Mouse (Mus musculus): ENCODE measurements around the gene Colq. TPM values are rescaled to one million over a fixed set of nuclear protein-coding genes. Genes with fewer than 3 reads are reported as not detected.
A peak's percentile ranks its signal among the peaks of the same experiment; 100 is the strongest.

Colq gene
- total RNA-seq, 2 experiments from 2014 or later = 0.32 to 0.43 TPM

GRCm38 (mm10) chr14:31576846-31577697 is 14.1 kb downstream of the Colq start:
- no peak for DNase-seq (ENCODE audit: low spot score in 2 of 2)

- no peak for DNase-seq (ENCODE audit: low spot score in 2 of 2)
Observed at GRCm38 (mm10) chr14:31575866-31576265, 15.3 kb downstream of the Colq start.

DNA sequence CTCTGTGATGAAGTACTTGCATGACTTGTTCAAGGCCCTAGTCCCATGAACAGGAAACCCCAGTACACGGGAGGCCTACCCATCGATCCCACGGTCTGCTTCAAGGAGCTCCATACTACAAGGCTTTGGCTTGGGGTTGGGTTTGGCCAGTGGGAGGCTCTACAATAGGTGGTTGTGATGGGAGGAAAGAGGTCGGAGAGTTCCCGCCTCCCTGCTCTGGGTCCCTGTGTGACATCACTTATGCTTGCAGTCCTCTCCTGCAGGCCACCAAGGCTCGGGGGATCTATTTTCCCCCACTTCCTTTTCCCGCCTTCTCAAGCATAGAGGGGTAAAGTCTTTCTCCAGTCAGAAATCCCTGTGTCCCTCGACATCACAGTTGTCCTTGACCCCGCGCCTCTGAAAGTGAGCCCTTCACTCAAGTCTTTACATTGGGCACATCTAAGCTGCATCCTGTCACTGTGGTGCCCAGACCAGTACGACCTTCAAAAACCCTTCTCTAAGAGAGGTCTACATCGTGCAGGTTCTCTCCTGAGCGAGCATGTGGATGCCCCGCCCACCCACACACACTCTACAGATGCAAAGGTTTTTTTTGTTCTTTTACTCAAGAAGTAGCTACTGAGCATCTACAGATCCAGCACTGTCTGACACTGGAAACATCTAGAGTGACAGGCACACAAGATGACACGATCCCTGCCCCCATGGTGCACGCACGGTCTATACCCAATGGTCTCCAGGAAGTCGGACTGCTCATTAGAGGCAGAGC is 16.1 kb downstream of the Colq start:
- DNase-seq (ENCODE audit: low spot score in 2 of 2) = no peak

GRCm38 (mm10) chr14:31572561-31573175 is 18.5 kb downstream of the Colq start:
- peak in 1 of 2 experiments; percentile 77 for DNase-seq (ENCODE audit: low spot score in 2 of 2)

- DNase-seq (ENCODE audit: low spot score in 2 of 2) = no peak
Observed at GRCm38 (mm10) chr14:31571419-31571818, 19.7 kb downstream of the Colq start.

DNA sequence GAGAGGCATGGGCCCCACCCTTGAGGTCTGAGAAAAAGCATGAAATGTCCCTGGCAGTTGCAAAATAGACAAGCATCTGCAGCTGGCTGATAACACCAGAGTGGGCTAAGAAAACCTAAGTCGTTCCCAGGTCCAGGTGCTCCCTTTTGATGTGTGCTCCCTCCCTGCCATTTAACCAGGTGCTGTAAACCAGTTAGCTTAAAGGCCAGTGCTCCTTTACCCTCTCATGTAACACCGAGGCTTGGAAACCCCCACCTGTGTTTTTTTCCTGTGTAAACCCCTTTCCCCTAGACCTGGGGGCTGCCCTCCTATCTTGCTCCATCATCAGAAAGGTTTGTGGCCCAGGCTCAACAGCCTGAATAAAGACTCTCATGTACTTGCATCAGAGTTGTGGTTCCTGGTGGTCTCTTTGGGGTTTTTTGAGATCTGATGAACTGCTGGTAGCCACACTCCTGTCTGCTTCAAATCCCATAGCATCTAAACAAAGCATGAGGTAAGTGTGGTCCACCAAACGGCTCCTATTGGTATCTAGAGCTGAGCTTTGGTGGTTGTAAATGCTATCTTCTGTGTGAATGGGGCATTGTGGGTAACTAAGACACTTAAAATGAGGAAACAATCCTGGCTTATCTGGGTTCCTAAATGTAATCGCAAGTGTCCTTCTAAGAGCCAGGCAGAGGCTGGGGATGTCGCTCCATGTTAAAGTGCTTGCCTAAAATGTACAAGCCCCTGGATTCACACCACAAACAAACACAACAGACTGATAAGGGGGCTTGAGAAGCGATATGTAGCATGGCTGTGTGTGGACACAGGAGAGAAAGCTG is 20.8 kb downstream of the Colq start:
- no peak for DNase-seq (ENCODE audit: low spot score in 2 of 2)

DNA sequence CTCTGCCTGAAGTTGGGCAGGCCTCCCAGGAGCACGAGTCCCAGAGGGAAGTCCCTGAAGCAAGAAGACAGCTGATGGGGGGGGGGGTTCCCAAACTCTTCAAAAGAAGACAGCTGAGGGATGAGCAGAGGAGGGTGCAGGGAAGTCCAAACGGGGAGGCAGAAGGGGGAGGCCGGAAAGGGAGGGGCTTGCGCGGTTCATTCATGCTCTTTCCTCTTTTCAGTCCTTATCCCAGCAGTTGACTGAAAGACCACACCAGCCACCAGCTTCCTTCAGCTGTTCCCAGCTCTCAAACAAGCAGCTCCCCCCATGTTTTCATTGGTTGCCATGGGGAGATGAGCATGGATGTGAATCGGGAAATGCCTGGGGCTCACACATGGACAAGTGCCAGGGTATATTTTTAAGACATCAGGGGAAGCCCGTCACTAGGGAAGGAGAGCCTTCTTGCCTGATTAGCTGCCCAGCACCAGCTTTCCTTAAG is 22.0 kb downstream of the Colq start:
- DNase-seq (ENCODE audit: low spot score in 2 of 2) = no peak

- no peak for DNase-seq (ENCODE audit: low spot score in 2 of 2)
Observed at GRCm38 (mm10) chr14:31565478-31566212, 25.5 kb downstream of the Colq start.

- no peak for DNase-seq (ENCODE audit: low spot score in 2 of 2)
Observed at GRCm38 (mm10) chr14:31564452-31565179, 26.5 kb downstream of the Colq start.

GRCm38 (mm10) chr14:31560886-31561285 is 30.3 kb downstream of the Colq start:
- no peak for DNase-seq (ENCODE audit: low spot score in 2 of 2)

- no peak for DNase-seq (ENCODE audit: low spot score in 2 of 2)
Observed at GRCm38 (mm10) chr14:31559216-31559615, 31.9 kb downstream of the Colq start.

DNA sequence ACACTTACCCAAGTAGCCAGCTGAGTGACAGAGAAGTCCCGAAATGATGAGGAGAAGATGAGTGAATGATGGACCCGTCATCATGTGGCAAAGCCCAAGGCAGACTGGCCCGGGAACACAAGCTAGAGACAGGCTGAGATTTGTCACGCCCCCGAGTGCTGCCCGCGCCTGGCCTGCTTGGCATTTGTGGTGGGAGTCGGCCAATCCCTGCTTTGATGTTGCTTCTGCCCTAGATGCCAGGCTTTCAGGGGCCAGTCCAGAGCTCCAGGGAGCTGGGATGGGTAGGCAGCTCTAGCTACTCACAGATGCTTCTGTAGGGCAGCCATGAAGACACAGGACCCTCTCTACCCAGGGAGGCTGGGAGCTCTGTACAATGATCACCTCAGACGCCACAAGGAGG is 33.4 kb downstream of the Colq start:
- no peak for DNase-seq (ENCODE audit: low spot score in 2 of 2)

GRCm38 (mm10) chr14:31557273-31557672 is 33.9 kb downstream of the Colq start:
- DNase-seq (ENCODE audit: low spot score in 2 of 2) = no peak

- DNase-seq (ENCODE audit: low spot score in 2 of 2) = no peak
Observed at GRCm38 (mm10) chr14:31556526-31557260, 34.5 kb downstream of the Colq start.

- no peak for DNase-seq (ENCODE audit: low spot score in 2 of 2)
Observed at GRCm38 (mm10) chr14:31555963-31556434, 35.1 kb downstream of the Colq start.

- DNase-seq (ENCODE audit: low spot score in 2 of 2) = no peak
Observed at GRCm38 (mm10) chr14:31555021-31555420, 36.1 kb downstream of the Colq start.

DNA sequence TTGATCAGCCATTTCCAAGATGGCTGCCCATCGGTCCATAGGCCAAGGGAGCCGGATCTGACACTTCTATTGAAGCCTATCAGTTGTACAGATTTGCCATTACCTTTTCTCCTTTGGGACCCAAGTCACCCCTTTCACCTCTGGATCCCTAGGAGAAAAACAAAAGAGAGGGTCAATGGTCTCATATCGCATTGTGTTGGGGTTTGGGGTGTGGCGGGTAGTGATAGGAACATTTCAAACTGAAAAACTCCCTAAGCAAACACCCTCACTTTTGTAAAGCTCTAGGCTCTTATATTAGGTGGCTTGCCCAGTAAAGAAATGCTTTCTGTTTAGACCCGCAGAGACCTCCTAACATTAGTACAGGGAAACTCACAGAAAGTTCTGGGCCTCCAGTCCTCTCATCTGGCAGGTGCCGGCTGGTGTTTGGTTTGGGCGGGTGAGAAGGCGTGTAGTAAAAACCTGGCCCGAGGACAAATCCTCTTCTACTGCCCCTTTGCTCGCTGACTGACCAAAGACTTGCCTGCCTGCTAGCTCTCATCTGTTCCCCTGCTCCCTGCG is 47.2 kb downstream of the Colq start:
- DNase-seq (ENCODE audit: low spot score in 2 of 2) = no peak

DNA sequence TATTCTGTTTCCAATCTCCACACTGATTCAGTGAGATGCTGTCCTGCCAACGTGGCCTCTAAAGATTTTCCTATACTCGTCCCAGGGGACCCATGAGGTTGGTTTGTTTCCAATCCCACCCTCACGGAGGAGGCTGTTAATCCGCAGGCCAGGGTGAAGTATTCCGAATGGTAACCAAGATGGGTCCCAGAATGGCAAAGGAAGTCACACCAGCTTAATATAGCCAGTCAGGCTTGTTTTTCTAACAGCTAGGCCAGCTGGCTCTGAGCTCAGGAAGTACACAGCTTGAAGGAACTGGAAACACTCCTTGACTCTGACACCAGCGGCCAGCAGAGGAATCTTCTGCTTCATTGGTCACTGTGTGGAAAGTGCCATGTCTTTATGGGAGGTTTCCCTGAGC is 53.8 kb downstream of the Colq start:
- peak in 1 of 2 experiments; percentile 21 for DNase-seq (ENCODE audit: low spot score in 2 of 2)
